8 mouse cellular contexts compared by ENCODE assay signal in genomic region chr1:135147702-135148058, GRCm38 (mm10). TPM values are rescaled to one million over a fixed set of nuclear protein-coding genes. Genes with fewer than 3 reads are reported as not detected.
DNase-seq lines count a peak whose midpoint lies in the region; ATAC-seq lines count a peak whose summit lies in the region.

No protein-coding gene starts in this region.

- peak overlapping the region; percentile 92 for H3K9ac ChIP-seq in forebrain, embryonic 12.5 days
- peak overlapping the region; percentile 82 for H3K9ac ChIP-seq in liver, embryonic 12.5 days
- peak overlapping the region; percentile 95; the same call in 1 of the 2 replicates for H3K9ac ChIP-seq in stomach, embryonic 14.5 days (replicated peaks; ENCODE audit: low read depth, low read length)

- peaks cover 6% of the 10 kb centered on the region for H3K36me3 ChIP-seq in forebrain, embryonic 12.5 days (replicated peaks)
- peaks cover 18% of the 10 kb centered on the region for H3K36me3 ChIP-seq in liver, embryonic 12.5 days
- H3K36me3 ChIP-seq in stomach, embryonic 14.5 days (ENCODE audit: control insufficient read depth, insufficient read depth, low read length): peaks cover 3% of the 10 kb centered on the region; the same call in 1 of the 2 replicates

- H3K4me1 ChIP-seq in forebrain, embryonic 12.5 days: peaks cover 29% of the 10 kb centered on the region
- peaks cover 26% of the 10 kb centered on the region for H3K4me1 ChIP-seq in liver, embryonic 12.5 days
- peaks cover 21% of the 10 kb centered on the region for H3K4me1 ChIP-seq in stomach, embryonic 14.5 days (ENCODE audit: control insufficient read depth, insufficient read depth, low read length)

- H3K4me2 ChIP-seq in forebrain, embryonic 12.5 days: peak overlapping the region; percentile 76
- peak overlapping the region; percentile 98 for H3K4me2 ChIP-seq in liver, embryonic 12.5 days
- H3K4me2 ChIP-seq in stomach, embryonic 14.5 days (replicated peaks; ENCODE audit: low read depth, low read length): peak overlapping the region; percentile 57

- peaks cover 17% of the 10 kb centered on the region for H3K27me3 ChIP-seq in forebrain, embryonic 12.5 days
- H3K27me3 ChIP-seq in liver, embryonic 12.5 days (replicated peaks): peaks cover 5% of the 10 kb centered on the region; the same call in 1 of the 2 replicates
- no peaks in the 10 kb centered on the region for H3K27me3 ChIP-seq in stomach, embryonic 14.5 days (ENCODE audit: control insufficient read depth, insufficient read depth, low read length)

- H3K9me3 ChIP-seq in forebrain, embryonic 12.5 days: no peaks in the 10 kb centered on the region
- H3K9me3 ChIP-seq in liver, embryonic 12.5 days (replicated peaks): no peaks in the 10 kb centered on the region
- H3K9me3 ChIP-seq in stomach, embryonic 14.5 days (ENCODE audit: control insufficient read depth, low read depth, low read length): no peaks in the 10 kb centered on the region

- under 1% methylated on average over 7 of the region's 7 CpGs for WGBS in forebrain, embryonic 12.5 days
- WGBS in liver, embryonic 12.5 days (ENCODE audit: insufficient replicate concordance): 5% methylated on average over 7 of the region's 7 CpGs
- WGBS in stomach, embryonic 14.5 days: 2% methylated on average over 7 of the region's 7 CpGs

- peak; percentile 47; the same call in 1 of the 2 replicates for ATAC-seq in forebrain, embryonic 12.5 days (ENCODE audit: low FRiP score)
- no peak for ATAC-seq in liver, embryonic 12.5 days
- ATAC-seq in stomach, embryonic 14.5 days (ENCODE audit: insufficient number of reproducible peaks, insufficient read depth, low FRiP score, low read depth): no peak

- peak overlapping the region; percentile 95 for H3K4me3 ChIP-seq in forebrain, embryonic 12.5 days (replicated peaks)
- H3K4me3 ChIP-seq in liver, embryonic 12.5 days: peak overlapping the region; percentile 78
- H3K4me3 ChIP-seq in stomach, embryonic 14.5 days (ENCODE audit: low read depth, low read length): peak overlapping the region; percentile 92

- DNase-seq in retina, embryonic 14.5 days (ENCODE audit: low spot score): peak; percentile 34
- no peak for DNase-seq in retina, postnatal 1 day
- DNase-seq in right cerebral cortex, postnatal 4 days: no peak
- DNase-seq in gastrocnemius, postnatal 10 days: no peak
- no peak for DNase-seq in adrenal gland, adult (ENCODE audit: inconsistent age in 2 of 2, low spot score in 1 of 2)

- peak overlapping the region; percentile 89 for H3K27ac ChIP-seq in forebrain, embryonic 12.5 days
- H3K27ac ChIP-seq in liver, embryonic 12.5 days: peak overlapping the region; percentile 83
- H3K27ac ChIP-seq in stomach, embryonic 14.5 days (ENCODE audit: low read length): no peak overlapping the region; the same call in 1 of the 2 replicates

RNA-seq across cellular contexts. Expression of gene Arl8a, which starts 1.1 kb away (rescaled TPM):
- polyA plus RNA-seq in forebrain, embryonic 12.5 days (2016; fragmentation: Nextera tagmentation; extraction: Ambion mirVana): 113 and 119 TPM in 2 replicates
- polyA plus RNA-seq in liver, embryonic 12.5 days (2016; fragmentation: Nextera tagmentation; extraction: Ambion mirVana): 15.5 and 15.8 TPM in 2 replicates
- 55.5 and 57.4 TPM in 2 replicates for polyA plus RNA-seq in stomach, embryonic 14.5 days (2014; fragmentation: Nextera tagmentation; extraction: Ambion mirVana)
- 10 to 100 TPM; 32.3 to 39.9 TPM for total RNA-seq in gastrocnemius, postnatal 10 days (2021)

RNA-seq across cellular contexts. Expression of gene Ptpn7, which starts 15.2 kb away (rescaled TPM):
- polyA plus RNA-seq in forebrain, embryonic 12.5 days (2016; fragmentation: Nextera tagmentation; extraction: Ambion mirVana): 0.78 and 1.0 TPM in 2 replicates
- 24.7 and 25.9 TPM in 2 replicates for polyA plus RNA-seq in liver, embryonic 12.5 days (2016; fragmentation: Nextera tagmentation; extraction: Ambion mirVana)
- 1.1 and 1.2 TPM in 2 replicates for polyA plus RNA-seq in stomach, embryonic 14.5 days (2014; fragmentation: Nextera tagmentation; extraction: Ambion mirVana)
- 1 to 10 TPM in 1 of 2 experiments, under 1 TPM in 1; 0.38 to 1.1 TPM for total RNA-seq in gastrocnemius, postnatal 10 days (2021)

RNA-seq across cellular contexts. Expression of gene Gpr37l1, which starts 19.8 kb away (rescaled TPM):
- polyA plus RNA-seq in forebrain, embryonic 12.5 days (2016; fragmentation: Nextera tagmentation; extraction: Ambion mirVana): not detected in 2 replicates
- polyA plus RNA-seq in liver, embryonic 12.5 days (2016; fragmentation: Nextera tagmentation; extraction: Ambion mirVana): not detected in 2 replicates
- polyA plus RNA-seq in stomach, embryonic 14.5 days (2014; fragmentation: Nextera tagmentation; extraction: Ambion mirVana): 0.69 and 0.71 TPM in 2 replicates
- 1 to 10 TPM; 2.0 to 2.6 TPM for total RNA-seq in gastrocnemius, postnatal 10 days (2021)

RNA-seq across cellular contexts. Expression of gene Lgr6, which starts 42.6 kb away (rescaled TPM):
- 0.36 and 0.42 TPM in 2 replicates for polyA plus RNA-seq in forebrain, embryonic 12.5 days (2016; fragmentation: Nextera tagmentation; extraction: Ambion mirVana)
- polyA plus RNA-seq in liver, embryonic 12.5 days (2016; fragmentation: Nextera tagmentation; extraction: Ambion mirVana): 0.30 and 0.36 TPM in 2 replicates
- polyA plus RNA-seq in stomach, embryonic 14.5 days (2014; fragmentation: Nextera tagmentation; extraction: Ambion mirVana): 1.5 and 1.8 TPM in 2 replicates
- total RNA-seq in gastrocnemius, postnatal 10 days (2021): 1 to 10 TPM; 1.2 to 1.6 TPM

Comparison
In these comparisons a context has a peak if more than half of its experiments do, and no peak if none do; other contexts are left out.
1. RNA of gene Ptpn7, which starts 15.2 kb away (polyA plus RNA-seq): 24.7 to 25.9 TPM in liver, embryonic 12.5 days; 1.1 to 1.2 TPM in stomach, embryonic 14.5 days and 0.78 to 1.0 TPM in forebrain, embryonic 12.5 days; every median in the first group is over 10 times any median in the second.
2. Peak in every context shown above with its lines, with median percentiles within 50 percentile points of each other: H3K4me2 ChIP-seq, H3K4me3 ChIP-seq and H3K9ac ChIP-seq.